8 mouse cellular contexts compared by ENCODE assay signal in the genomic region with DNA sequence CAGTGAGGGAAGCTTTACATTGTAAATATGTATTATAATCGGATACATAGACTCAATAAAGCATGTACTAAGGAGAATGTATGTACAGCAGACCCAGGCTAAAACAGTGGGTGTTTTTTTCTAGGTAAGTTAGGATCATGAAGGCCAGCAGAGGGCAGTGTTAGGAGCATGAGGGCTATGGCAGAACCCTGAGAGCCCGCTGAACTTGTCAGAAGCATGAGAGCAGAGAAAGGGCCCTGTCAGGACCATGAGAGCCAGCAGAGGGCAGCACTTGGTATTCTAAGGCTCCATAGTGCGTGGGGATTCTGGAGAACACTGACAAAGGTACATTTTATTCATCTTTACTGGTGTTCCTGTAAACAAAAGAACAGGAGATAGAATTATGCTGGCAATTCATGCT. TPM values are rescaled to one million over a fixed set of nuclear protein-coding genes. Genes with fewer than 3 reads are reported as not detected.
DNase-seq lines count a peak whose midpoint lies in the region; ATAC-seq lines count a peak whose summit lies in the region.

No protein-coding gene starts in this region.

- H3K4me2 ChIP-seq in intestine, embryonic 15.5 days (replicated peaks), result no peak overlapping the region

- peak; percentile 69 for ATAC-seq in intestine, embryonic 15.5 days

- no peak overlapping the region for H3K4me3 ChIP-seq in intestine, embryonic 15.5 days (replicated peaks)
- no peak overlapping the region for H3K4me3 ChIP-seq in midbrain, embryonic 10.5 days

- DNase-seq in adrenal gland, adult 18-20 months (ENCODE audit: low spot score in 2 of 2), result peak; percentile 85 to 87
- peak; percentile 97 for DNase-seq in embryo, embryonic 11 days
- DNase-seq in gastrocnemius, postnatal 25 days, result peak; percentile 83
- DNase-seq in left cerebral cortex, postnatal 14 days (ENCODE audit: low spot score in 2 of 2), result peak; percentile 95 to 98
- DNase-seq in midbrain, embryonic 10.5 days (ENCODE audit: low spot score), result peak; percentile 92
- DNase-seq in right cerebral cortex, postnatal 36 days (ENCODE audit: low spot score in 2 of 2), result peak; percentile 85 to 86
- peak; percentile 82 to 90 for DNase-seq in urinary bladder, postnatal 4 days (ENCODE audit: low spot score in 2 of 2)

- H3K9me3 ChIP-seq in intestine, embryonic 15.5 days, result no peaks in the 10 kb centered on the region
- no peaks in the 10 kb centered on the region for H3K9me3 ChIP-seq in midbrain, embryonic 10.5 days (replicated peaks)

- peaks cover 5% of the 10 kb centered on the region for H3K36me3 ChIP-seq in intestine, embryonic 15.5 days
- H3K36me3 ChIP-seq in midbrain, embryonic 10.5 days, result peaks cover 48% of the 10 kb centered on the region

- intact Hi-C loops in left cerebral cortex, postnatal 14 days (cut with DNase I), result loop anchor here (5.0 kb wide), 1 partner anchor 71 kb away; no protein-coding TSS in a partner anchor

- 4% methylated on average over 3 of the region's 3 CpGs for WGBS in intestine, embryonic 15.5 days
- 10% methylated on average over 3 of the region's 3 CpGs for WGBS in midbrain, embryonic 10.5 days

- peaks cover 9% of the 10 kb centered on the region; the same call in 1 of the 2 replicates for H3K4me1 ChIP-seq in intestine, embryonic 15.5 days (replicated peaks)
- peaks cover 15% of the 10 kb centered on the region for H3K4me1 ChIP-seq in midbrain, embryonic 10.5 days

- H3K27me3 ChIP-seq in intestine, embryonic 15.5 days (replicated peaks), result no peaks in the 10 kb centered on the region
- no peaks in the 10 kb centered on the region for H3K27me3 ChIP-seq in midbrain, embryonic 10.5 days (ENCODE audit: low read depth, poor library complexity, severe bottlenecking)

- no peak overlapping the region for H3K9ac ChIP-seq in intestine, embryonic 15.5 days

- no peak overlapping the region for H3K27ac ChIP-seq in intestine, embryonic 15.5 days
- no peak overlapping the region for H3K27ac ChIP-seq in midbrain, embryonic 10.5 days (replicated peaks)

RNA-seq across cellular contexts. Expression of a gene that starts 4.4 kb away (rescaled TPM):
- total RNA-seq in adrenal gland, adult 18-20 months (2021), result 100 to 1,000 TPM; 272 to 350 TPM
- total RNA-seq in gastrocnemius, postnatal 25 days (2021), result 100 to 1,000 TPM; 365 to 404 TPM
- polyA plus RNA-seq in intestine, embryonic 15.5 days (2015; fragmentation: Nextera tagmentation; extraction: Ambion mirVana), result 168 and 169 TPM in 2 replicates
- total RNA-seq in left cerebral cortex, postnatal 14 days (2021), result 100 to 1,000 TPM; 151 to 152 TPM
- polyA plus RNA-seq in midbrain, embryonic 10.5 days (2016; fragmentation: Nextera tagmentation; extraction: Ambion mirVana), result 142 and 148 TPM in 2 replicates

RNA-seq across cellular contexts. Expression of a gene that starts 4.4 kb away (rescaled TPM):
- 100 to 1,000 TPM; 584 to 627 TPM for total RNA-seq in adrenal gland, adult 18-20 months (2021)
- total RNA-seq in gastrocnemius, postnatal 25 days (2021), result 100 to 1,000 TPM; 289 to 311 TPM
- polyA plus RNA-seq in intestine, embryonic 15.5 days (2015; fragmentation: Nextera tagmentation; extraction: Ambion mirVana), result 545 and 642 TPM in 2 replicates
- total RNA-seq in left cerebral cortex, postnatal 14 days (2021), result 100 to 1,000 TPM; 353 to 356 TPM
- 538 and 588 TPM in 2 replicates for polyA plus RNA-seq in midbrain, embryonic 10.5 days (2016; fragmentation: Nextera tagmentation; extraction: Ambion mirVana)

RNA-seq across cellular contexts. Expression of a gene that starts 33.3 kb away (rescaled TPM):
- under 1 TPM; 0.26 to 0.43 TPM for total RNA-seq in adrenal gland, adult 18-20 months (2021)
- under 1 TPM; 0.18 to 0.99 TPM for total RNA-seq in gastrocnemius, postnatal 25 days (2021)
- 0.21 and 0.33 TPM in 2 replicates for polyA plus RNA-seq in intestine, embryonic 15.5 days (2015; fragmentation: Nextera tagmentation; extraction: Ambion mirVana)
- under 1 TPM; 0.29 to 0.63 TPM for total RNA-seq in left cerebral cortex, postnatal 14 days (2021)
- polyA plus RNA-seq in midbrain, embryonic 10.5 days (2016; fragmentation: Nextera tagmentation; extraction: Ambion mirVana), result 0.25 and 0.30 TPM in 2 replicates
